Comparison of ENCODE assay signal across 8 mouse cellular contexts in the genomic region with DNA sequence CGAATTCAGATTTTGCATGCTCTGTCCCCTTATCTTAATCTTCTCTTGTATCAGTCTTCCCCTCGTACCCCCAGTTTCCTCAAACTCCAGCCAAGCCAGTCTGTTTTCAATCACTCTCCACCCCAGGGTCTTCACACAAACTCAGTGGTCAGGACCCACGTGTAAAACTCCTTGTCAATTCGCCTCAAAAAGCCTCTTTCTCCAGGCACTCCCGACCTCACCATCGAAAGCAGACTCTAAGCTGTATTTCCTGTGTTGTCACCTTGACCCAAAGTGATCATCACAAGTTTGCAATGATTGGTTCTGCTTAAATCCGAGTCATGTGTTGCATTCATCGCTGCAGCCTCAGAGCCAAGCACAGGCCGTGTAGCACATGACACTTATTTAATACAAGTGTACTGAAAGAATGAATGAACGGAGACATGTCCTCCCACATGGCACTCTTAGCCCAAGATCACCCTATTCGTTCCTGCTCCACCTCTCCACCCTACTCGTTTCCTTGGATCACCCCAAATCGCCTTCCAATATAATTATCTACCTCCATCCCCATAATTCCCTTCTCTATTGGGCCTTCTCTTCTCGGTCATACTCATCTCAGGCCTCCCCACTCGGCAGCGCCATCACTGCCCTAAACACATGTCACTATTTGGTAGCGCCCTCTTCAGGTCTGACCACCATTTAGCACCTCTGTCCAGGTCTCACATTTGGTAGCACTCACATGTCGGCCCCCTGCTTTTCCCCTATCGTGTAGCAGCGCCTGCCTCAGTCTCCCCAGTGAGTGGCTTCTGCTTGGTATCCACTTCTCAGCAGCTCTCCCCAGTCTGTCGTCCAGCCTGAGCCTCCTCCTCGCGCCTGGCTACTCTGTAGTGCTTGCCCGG. TPM values are rescaled to one million over a fixed set of nuclear protein-coding genes. Genes with fewer than 3 reads are reported as not detected.
DNase-seq lines count a peak whose midpoint lies in the region; ATAC-seq and TF ChIP-seq lines count a peak whose summit lies in the region.

No protein-coding gene starts in this region.

- peaks cover 46% of the 10 kb centered on the region for H3K79me2 ChIP-seq in MEL (ENCODE audit: control insufficient read depth, insufficient read depth, low read length, poor library complexity)
- peaks cover 42% of the 10 kb centered on the region for H3K79me2 ChIP-seq in liver, adult 2 months (ENCODE audit: control insufficient read depth, insufficient read depth, low read length)

- peak; percentile 12; the same call in 1 of the 2 replicates for TF ChIP-seq RAD21 in MEL (IDR thresholded peaks at IDR 0.05; ENCODE audit: low read depth, low read length)

- no peaks in the 10 kb centered on the region for H3K27me3 ChIP-seq in MEL (ENCODE audit: control insufficient read depth in 1 of 2, insufficient read depth in 2 of 2, low read length in 2 of 2)
- H3K27me3 ChIP-seq in liver, adult 2 months (ENCODE audit: control insufficient read depth, insufficient read depth, low read length): no peaks in the 10 kb centered on the region

- peaks cover 4 to 15% of the 10 kb centered on the region in 2 experiments; a peak in 3 of 4 replicates for H3K4me1 ChIP-seq in MEL (ENCODE audit: control insufficient read depth in 1 of 2, insufficient read depth in 2 of 2, low read length in 2 of 2)
- H3K4me1 ChIP-seq in liver, adult 2 months (ENCODE audit: control insufficient read depth, insufficient read depth, low read length): peaks cover 29% of the 10 kb centered on the region

- peak; percentile 71 to 75 for DNase-seq in kidney, adult 8-10 months
- DNase-seq in kidney, postnatal 10 days: no peak
- peak; percentile 90 for DNase-seq in MEL (ENCODE audit: low read depth, low spot score)
- DNase-seq in cerebellum, postnatal 36 days: peak; percentile 76 to 80
- peak; percentile 78 for DNase-seq in liver, adult 2 months (ENCODE audit: extremely low read depth, low read depth, low spot score)
- peak; percentile 54 to 56 for DNase-seq in natural killer cell, adult 2 months (ENCODE audit: low spot score in 2 of 2)
- DNase-seq in right cerebral cortex, postnatal 25 days: no peak

- no peak for TF ChIP-seq EP300 in MEL (IDR thresholded peaks at IDR 0.05; ENCODE audit: low read depth in 1 of 2, low read length in 2 of 2)

- TF ChIP-seq POLR2A in MEL (IDR thresholded peaks at IDR 0.05; ENCODE audit: control insufficient read depth in 1 of 2, insufficient read depth in 1 of 2, low read depth in 1 of 2, low read length in 2 of 2, poor library complexity in 1 of 2): no peak
- no peak for TF ChIP-seq POLR2A in liver, adult 2 months (IDR thresholded peaks at IDR 0.05; ENCODE audit: extremely low read depth, insufficient read depth, low read length)

- 5% methylated on average over 24 of the region's 24 CpGs for WGBS in liver, adult 2 months

- H3K27ac ChIP-seq in MEL (ENCODE audit: control insufficient read depth, low read depth, low read length): peak overlapping the region; percentile 70
- peak overlapping the region; percentile 81 for H3K27ac ChIP-seq in liver, adult 2 months (replicated peaks; ENCODE audit: insufficient read depth, low read depth, low read length)

- ATAC-seq in hematopoietic stem cell, adult 5-6 weeks (replicated peaks in 1 of 2; ENCODE audit: insufficient read depth in 1 of 2, low FRiP score in 2 of 2, low TSS enrichment in 1 of 2, low read depth in 1 of 2, poor library complexity in 2 of 2, severe bottlenecking in 2 of 2): peak; percentile 24 to 30; a peak in 2 of 4 replicates

- peak overlapping the region; percentile 89 for H3K9ac ChIP-seq in MEL (ENCODE audit: control insufficient read depth, low read depth, low read length, poor library complexity, severe bottlenecking)
- H3K9ac ChIP-seq in liver, adult 2 months (ENCODE audit: low read depth, low read length): peak overlapping the region; percentile 89

- peaks cover 0 to 16% of the 10 kb centered on the region in 2 experiments; a peak in 3 of 4 replicates for H3K36me3 ChIP-seq in MEL (ENCODE audit: control insufficient read depth in 1 of 2, insufficient read depth in 2 of 2, low read length in 2 of 2)
- H3K36me3 ChIP-seq in liver, adult 2 months (ENCODE audit: control insufficient read depth, insufficient read depth, low read length): 0 out of 2 replicates have a peak, but pooled peaks cover under 1% of the 10 kb centered on the region

- peak; percentile 62 to 74 (median 62) for TF ChIP-seq CTCF in MEL (IDR thresholded peaks at IDR 0.05 in 2 of 3, conservative IDR thresholded peaks at IDR 0.05 in 1 of 3; ENCODE audit: control insufficient read depth in 1 of 3, insufficient read depth in 1 of 3, low read depth in 2 of 3, low read length in 3 of 3, poor library complexity in 1 of 3, severe bottlenecking in 1 of 3)
- TF ChIP-seq CTCF in liver, adult 2 months (IDR thresholded peaks at IDR 0.05; ENCODE audit: low read depth, low read length): peak; percentile 68

- H3K4me3 ChIP-seq in MEL (ENCODE audit: control insufficient read depth in 1 of 2, insufficient read depth in 1 of 2, low read depth in 2 of 2, low read length in 2 of 2): peak overlapping the region; percentile 80 to 88
- peak overlapping the region; percentile 80 for H3K4me3 ChIP-seq in liver, adult 2 months (ENCODE audit: insufficient read depth, low read depth, low read length)

- H3K9me3 ChIP-seq in MEL (replicated peaks; ENCODE audit: insufficient read depth, low read length): no peaks in the 10 kb centered on the region

TF ChIP-seq in MEL, 35 proteins besides CTCF, POLR2A, EP300 and RAD21:
- TF ChIP-seq MXI1 (IDR thresholded peaks at IDR 0.05; ENCODE audit: low read depth, low read length) (peak; percentile 94), MAX (IDR thresholded peaks at IDR 0.05; ENCODE audit: low read length) (peak; percentile 63; the same call in 1 of the 2 replicates), USF1 (IDR thresholded peaks at IDR 0.05; ENCODE audit: low read depth, low read length) (0 out of 2 replicates have a peak, but pooled peaks have one; percentile 2), TBP (IDR thresholded peaks at IDR 0.05; ENCODE audit: low read depth, low read length) (0 out of 2 replicates have a peak, but pooled peaks have one; percentile 30), MYC (IDR thresholded peaks at IDR 0.05; ENCODE audit: low read depth, low read length) (peak; percentile 93), JUND (IDR thresholded peaks at IDR 0.05; ENCODE audit: low read depth, low read length) (no peak), ZNF384 (IDR thresholded peaks at IDR 0.05; ENCODE audit: low read depth, low read length) (no peak), NELFE (IDR thresholded peaks at IDR 0.05; ENCODE audit: low read depth, low read length) (peak; percentile 31; the same call in 1 of the 2 replicates), POLR2AphosphoS5 (IDR thresholded peaks at IDR 0.05; ENCODE audit: borderline replicate concordance, low read depth, low read length) (0 out of 2 replicates have a peak, but pooled peaks have one; percentile 1)

RNA-seq across cellular contexts. Expression of a gene that starts 0.8 kb away (rescaled TPM):
- 94.2 and 101 TPM in 2 replicates for total RNA-seq in MEL (2012; rRNA removed)
- polyA plus RNA-seq in MEL (2012; ENCODE audit: insufficient read depth in 1 of 2, insufficient read length in 2 of 2, low read depth in 1 of 2, low replicate concordance in 2 of 2, missing spikeins in 1 of 2): 100 to 1,000 TPM; 178 to 249 TPM
- 80.2 and 111 TPM in 2 replicates for total RNA-seq in hematopoietic stem cell, adult 5-6 weeks (2017)
- 24.2 and 39.9 TPM in 2 replicates for total RNA-seq in liver, adult 2 months (2014; rRNA removed)
- 93.2 and 112 TPM in 2 replicates for polyA plus RNA-seq in liver, adult 2 months (2012; rRNA removed)

RNA-seq across cellular contexts. Expression of a gene that starts 34.4 kb away (rescaled TPM):
- total RNA-seq in MEL (2012; rRNA removed): not detected in 2 replicates
- polyA plus RNA-seq in MEL (2012; ENCODE audit: insufficient read depth in 1 of 2, insufficient read length in 2 of 2, low read depth in 1 of 2, low replicate concordance in 2 of 2, missing spikeins in 1 of 2): under 1 TPM in 1 of 2 experiments, not detected in 1; 0.11 TPM
- 12.1 and 13.4 TPM in 2 replicates for total RNA-seq in hematopoietic stem cell, adult 5-6 weeks (2017)
- total RNA-seq in liver, adult 2 months (2014; rRNA removed): 0.40 and 0.46 TPM in 2 replicates
- 0.21 and 0.35 TPM in 2 replicates for polyA plus RNA-seq in liver, adult 2 months (2012; rRNA removed)

RNA-seq across cellular contexts. Expression of a gene that starts 35.3 kb away (rescaled TPM):
- total RNA-seq in MEL (2012; rRNA removed): 8.0 and 9.6 TPM in 2 replicates
- 10 to 100 TPM in 1 of 2 experiments, not detected in 1; 37.9 TPM for polyA plus RNA-seq in MEL (2012; ENCODE audit: insufficient read depth in 1 of 2, insufficient read length in 2 of 2, low read depth in 1 of 2, low replicate concordance in 2 of 2, missing spikeins in 1 of 2)
- total RNA-seq in hematopoietic stem cell, adult 5-6 weeks (2017): 1.0 and 6.9 TPM in 2 replicates
- 0.07 and 0.09 TPM in 2 replicates for total RNA-seq in liver, adult 2 months (2014; rRNA removed)
- polyA plus RNA-seq in liver, adult 2 months (2012; rRNA removed): 0.01 and 0.05 TPM in 2 replicates

RNA-seq across cellular contexts. Expression of a gene that starts 44.1 kb away (rescaled TPM):
- not detected in 2 replicates for total RNA-seq in MEL (2012; rRNA removed)
- polyA plus RNA-seq in MEL (2012; ENCODE audit: insufficient read depth in 1 of 2, insufficient read length in 2 of 2, low read depth in 1 of 2, low replicate concordance in 2 of 2, missing spikeins in 1 of 2): under 1 TPM in 1 of 2 experiments, not detected in 1; 0.42 TPM
- 0.99 and 1.6 TPM in 2 replicates for total RNA-seq in hematopoietic stem cell, adult 5-6 weeks (2017)
- total RNA-seq in liver, adult 2 months (2014; rRNA removed): 0.07 TPM in 1 of 2 replicates, not detected in the other
- not detected in 2 replicates for polyA plus RNA-seq in liver, adult 2 months (2012; rRNA removed)

RNA-seq across cellular contexts. Expression of a gene that starts 46.9 kb away (rescaled TPM):
- 0.23 and 0.36 TPM in 2 replicates for total RNA-seq in MEL (2012; rRNA removed)
- polyA plus RNA-seq in MEL (2012; ENCODE audit: insufficient read depth in 1 of 2, insufficient read length in 2 of 2, low read depth in 1 of 2, low replicate concordance in 2 of 2, missing spikeins in 1 of 2): under 1 TPM in 1 of 2 experiments, not detected in 1; 0.67 TPM
- 0.20 and 0.88 TPM in 2 replicates for total RNA-seq in hematopoietic stem cell, adult 5-6 weeks (2017)
- not detected in 2 replicates for total RNA-seq in liver, adult 2 months (2014; rRNA removed)
- polyA plus RNA-seq in liver, adult 2 months (2012; rRNA removed): not detected in 2 replicates

Comparison
In these comparisons a context has a peak if more than half of its experiments do, and no peak if none do; other contexts are left out.
1. DNase-seq: peak in kidney, adult 8-10 months (2 of 2), MEL (single experiment), cerebellum, postnatal 36 days (2 of 2), liver, adult 2 months (single experiment) and natural killer cell, adult 2 months (2 of 2); none in kidney, postnatal 10 days (single experiment) and right cerebral cortex, postnatal 25 days (single experiment).